Mouse (Mus musculus): Measurements from ENCODE around the gene Syt9. TPM values are rescaled to one million over a fixed set of nuclear protein-coding genes. Genes with fewer than 3 reads are reported as not detected.
"Not testable (repeated sequence)": the region's sequence is repeated elsewhere in the genome, so short reads cannot be mapped to it uniquely, and the experiment has no call there.

Syt9 gene
- total RNA-seq, 4 experiments from 2014 or later = 4.7 to 6.4 (median 6.0) TPM

GRCm38 (mm10) chr7:107461167-107461566, 90.6 kb downstream of the Syt9 start:
- no peak for DNase-seq (ENCODE audit: low spot score in 2 of 2)

GRCm38 (mm10) chr7:107461699-107462440, 91.3 kb downstream of the Syt9 start:
- no peak for DNase-seq (ENCODE audit: low spot score in 2 of 2)

GRCm38 (mm10) chr7:107462962-107463361, 92.4 kb downstream of the Syt9 start:
- DNase-seq (ENCODE audit: low spot score in 2 of 2) = no peak

- no peak for DNase-seq (ENCODE audit: low spot score in 2 of 2)
These were observed 94.6 kb downstream of the Syt9 start for GRCm38 (mm10) chr7:107465081-107465480.

GRCm38 (mm10) chr7:107478979-107479965, 108.7 kb downstream of the Syt9 start:
- no peak for DNase-seq (ENCODE audit: low spot score in 2 of 2)

- not testable (repeated sequence) for DNase-seq (ENCODE audit: low spot score in 2 of 2)
These were observed 115.2 kb downstream of the Syt9 start for GRCm38 (mm10) chr7:107485709-107486108.

- DNase-seq (ENCODE audit: low spot score in 2 of 2) = no peak
These were observed 124.9 kb downstream of the Syt9 start for GRCm38 (mm10) chr7:107495428-107495827.

- DNase-seq (ENCODE audit: low spot score in 2 of 2) = peak in 1 of 2 experiments; percentile 7
These were observed 126.4 kb downstream of the Syt9 start for GRCm38 (mm10) chr7:107496923-107497322.

- no peak for DNase-seq (ENCODE audit: low spot score in 2 of 2)
These were observed 130.1 kb downstream of the Syt9 start for GRCm38 (mm10) chr7:107500641-107501040.

- DNase-seq (ENCODE audit: low spot score in 2 of 2) = peak; percentile 11 to 19
These were observed 134.5 kb downstream of the Syt9 start for GRCm38 (mm10) chr7:107504761-107505712.

GRCm38 (mm10) chr7:107507920-107508319, 137.4 kb downstream of the Syt9 start:
- DNase-seq (ENCODE audit: low spot score in 2 of 2) = no peak

GRCm38 (mm10) chr7:107509740-107510139, 139.2 kb downstream of the Syt9 start:
- DNase-seq (ENCODE audit: low spot score in 2 of 2) = no peak

GRCm38 (mm10) chr7:107516704-107517410, 146.3 kb downstream of the Syt9 start:
- DNase-seq (ENCODE audit: low spot score in 2 of 2) = no peak

- DNase-seq (ENCODE audit: low spot score in 2 of 2) = no peak
These were observed 148.9 kb downstream of the Syt9 start for GRCm38 (mm10) chr7:107519256-107520025.

GRCm38 (mm10) chr7:107521411-107521810, 150.9 kb downstream of the Syt9 start:
- DNase-seq (ENCODE audit: low spot score in 2 of 2) = no peak

- DNase-seq (ENCODE audit: low spot score in 2 of 2) = peak; percentile 24 to 50
These were observed 155.8 kb downstream of the Syt9 start for GRCm38 (mm10) chr7:107526299-107526698.

- no peak for DNase-seq (ENCODE audit: low spot score in 2 of 2)
These were observed 157.7 kb downstream of the Syt9 start for GRCm38 (mm10) chr7:107528169-107528772.

- no peak for DNase-seq (ENCODE audit: low spot score in 2 of 2)
These were observed 158.8 kb downstream of the Syt9 start for GRCm38 (mm10) chr7:107529364-107529763.

GRCm38 (mm10) chr7:107535311-107535710, 164.8 kb downstream of the Syt9 start:
- no peak for DNase-seq (ENCODE audit: low spot score in 2 of 2)
